Mouse (Mus musculus): Measurements from ENCODE around the gene Abat.
"Not testable (repeated sequence)": the region's sequence is repeated elsewhere in the genome, so short reads cannot be mapped to it uniquely, and the experiment has no call there.

- TF ChIP-seq CTCF (IDR thresholded peaks at IDR 0.05; ENCODE audit: extremely low read depth, insufficient read depth, insufficient read length, insufficient replicate concordance); POLR2A (IDR thresholded peaks at IDR 0.05; ENCODE audit: low read depth, low read length): not testable (repeated sequence)
These were observed 42.1 kb downstream of the Abat start for GRCm38 (mm10) chr16:8555371-8555770.

All from spleen, adult 2 months (tissue).